Mouse (Mus musculus) heart, postnatal 36 days (tissue): Measurements from ENCODE around the gene Pth. TPM values are rescaled to one million over a fixed set of nuclear protein-coding genes. Genes with fewer than 3 reads are reported as not detected.

Source experiments
- DNase-seq, 2 experiments: peaks; one replicate each; pipeline ENCODE4 v3.0.0; 2021 to 2022
- intact Hi-C: fragments of 180-260 bp; cut with DNase I; formaldehyde crosslinking; loops from one replicate; pipeline ENCODE4 v1.15.1; 2025
- total RNA-seq, 2 experiments: library from RNA; stranded (reverse); gene quantifications; 2 replicates each; pipeline ENCODE4 v1.2.3; 2021

The Pth gene
- total RNA-seq = not detected

DNA sequence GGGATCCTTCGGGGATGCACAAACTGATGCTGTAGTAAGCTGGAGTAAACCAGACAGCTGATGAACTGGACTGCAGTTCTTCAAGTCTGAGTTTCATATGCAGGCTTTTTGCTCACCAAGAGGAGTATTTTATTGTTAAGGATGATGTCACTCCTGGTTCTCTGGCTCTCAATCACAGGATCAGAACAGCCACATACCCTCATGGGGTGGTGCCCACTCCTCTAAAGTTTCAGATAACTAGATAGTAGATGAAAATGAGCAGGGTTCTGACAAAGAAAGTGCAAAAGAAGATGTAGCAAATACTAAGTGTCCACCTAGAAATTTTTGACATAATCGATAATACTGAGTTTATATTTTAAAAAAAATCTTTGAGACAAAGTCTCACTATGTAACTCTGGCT, at the start of gene Pth:
TSS of gene Pth (minus strand) at position 101 of the 400 bp plus-strand sequence.
- intact Hi-C loops = no loop called here
- DNase-seq = no peak

DNA sequence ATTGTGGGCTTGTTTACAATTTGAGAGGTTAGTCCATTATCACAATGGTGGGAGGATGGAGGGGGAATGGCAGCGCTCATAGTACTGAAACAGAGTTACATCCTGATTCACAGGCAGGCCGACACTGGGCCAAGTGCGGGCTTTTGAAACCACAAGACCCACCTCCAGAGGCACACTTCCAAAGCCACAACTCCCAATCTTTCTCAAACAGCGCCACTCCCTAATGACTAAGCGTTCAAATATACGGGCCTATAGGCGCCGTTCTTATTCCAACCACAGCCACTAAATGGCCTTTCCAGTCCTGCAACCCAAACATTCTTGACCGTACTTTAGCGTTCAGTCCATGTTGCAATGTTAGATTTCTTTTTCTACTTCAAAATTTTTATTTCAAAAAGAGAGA, 47.9 kb upstream of the Pth start:
- intact Hi-C loops = loop anchor here (10.0 kb wide), 2 partner anchors 62 to 292 kb away; no protein-coding TSS in a partner anchor
- no peak for DNase-seq

DNA sequence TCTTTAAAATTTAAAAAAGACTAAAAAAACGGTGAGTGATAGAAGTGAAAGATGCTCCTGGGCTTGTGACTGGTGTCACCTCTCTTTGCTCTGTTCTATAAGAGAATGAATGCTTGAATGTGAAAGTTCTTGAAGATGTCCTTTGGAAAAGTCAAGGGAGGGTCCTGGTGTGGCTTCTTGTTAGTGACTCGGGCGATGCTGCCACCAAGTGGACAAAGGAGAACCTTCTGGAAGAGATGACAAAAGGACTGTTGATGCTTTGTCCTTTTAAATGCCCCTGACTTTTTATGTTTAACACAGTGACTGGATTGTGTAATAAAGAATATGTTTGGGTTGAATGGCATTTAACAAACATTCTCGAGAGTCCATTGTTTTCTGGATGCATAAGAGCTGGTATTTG, 45.9 kb upstream of the Pth start:
- intact Hi-C loops = loop anchor here (10.0 kb wide), 2 partner anchors 59 to 289 kb away; no protein-coding TSS in a partner anchor
- peak; percentile 25 to 59 for DNase-seq

DNA sequence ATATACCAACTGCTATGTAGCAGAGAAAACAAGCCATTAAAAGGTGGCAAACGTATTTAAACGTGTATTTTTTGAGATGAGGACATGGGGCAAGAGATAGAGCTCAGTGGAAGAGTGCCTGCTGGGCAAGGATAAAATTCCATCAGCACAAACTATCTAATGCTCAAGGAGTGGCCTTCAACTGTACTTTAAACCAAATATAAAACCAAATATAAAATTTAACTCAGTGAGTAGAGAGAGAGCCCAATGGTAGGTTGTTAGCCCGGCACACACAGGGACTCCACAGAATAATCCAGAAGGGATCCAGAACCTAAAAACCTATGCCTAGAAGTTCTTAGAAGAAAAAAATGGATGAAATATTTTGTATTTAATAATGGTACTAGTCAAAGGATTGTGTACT, 45.1 kb upstream of the Pth start:
- no peak for DNase-seq
- intact Hi-C loops = loop anchor here (10.0 kb wide), 2 partner anchors 59 to 289 kb away; no protein-coding TSS in a partner anchor

DNA sequence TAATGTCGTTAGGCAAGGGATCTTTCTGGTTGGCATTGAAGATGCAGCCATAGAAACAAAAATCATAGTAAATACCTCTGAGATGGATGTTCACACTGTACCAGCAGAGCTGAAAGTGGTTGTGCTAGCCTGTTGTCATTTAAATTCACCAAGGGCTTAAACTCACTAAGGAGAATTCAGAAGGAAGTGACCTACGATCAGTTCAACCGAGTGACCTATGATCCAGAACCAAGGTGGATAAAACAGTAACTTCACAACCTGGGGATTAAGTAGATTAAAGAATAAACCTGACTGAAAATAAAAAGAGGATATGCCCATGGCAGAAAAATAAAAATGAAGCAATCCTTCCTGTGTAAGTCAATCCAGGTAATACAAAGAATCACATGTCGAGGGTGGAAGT, 44.5 kb upstream of the Pth start:
- intact Hi-C loops = loop anchor here (10.0 kb wide), 2 partner anchors 58 to 288 kb away; no protein-coding TSS in a partner anchor
- DNase-seq = no peak

DNA sequence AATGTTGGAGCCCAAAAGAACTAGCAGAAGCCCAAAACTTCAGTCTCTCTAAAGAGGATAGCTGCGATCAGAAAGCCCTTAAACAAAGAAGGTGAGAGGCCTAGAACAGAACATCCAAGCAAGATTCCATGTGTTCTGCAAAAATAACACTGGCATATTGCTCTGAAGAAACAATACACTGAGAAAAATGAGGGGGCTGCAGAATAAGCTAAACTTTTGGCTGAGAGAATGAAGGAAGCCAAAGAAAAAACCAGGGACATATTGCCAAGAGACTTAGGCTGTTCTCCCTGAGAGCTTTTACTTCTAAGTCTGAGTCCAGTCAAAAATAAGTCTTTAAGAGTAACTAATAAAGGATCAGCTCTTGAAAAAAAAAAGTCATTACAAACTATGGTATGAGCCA, 32.4 kb upstream of the Pth start:
- intact Hi-C loops = no loop called here
- no peak for DNase-seq

DNA sequence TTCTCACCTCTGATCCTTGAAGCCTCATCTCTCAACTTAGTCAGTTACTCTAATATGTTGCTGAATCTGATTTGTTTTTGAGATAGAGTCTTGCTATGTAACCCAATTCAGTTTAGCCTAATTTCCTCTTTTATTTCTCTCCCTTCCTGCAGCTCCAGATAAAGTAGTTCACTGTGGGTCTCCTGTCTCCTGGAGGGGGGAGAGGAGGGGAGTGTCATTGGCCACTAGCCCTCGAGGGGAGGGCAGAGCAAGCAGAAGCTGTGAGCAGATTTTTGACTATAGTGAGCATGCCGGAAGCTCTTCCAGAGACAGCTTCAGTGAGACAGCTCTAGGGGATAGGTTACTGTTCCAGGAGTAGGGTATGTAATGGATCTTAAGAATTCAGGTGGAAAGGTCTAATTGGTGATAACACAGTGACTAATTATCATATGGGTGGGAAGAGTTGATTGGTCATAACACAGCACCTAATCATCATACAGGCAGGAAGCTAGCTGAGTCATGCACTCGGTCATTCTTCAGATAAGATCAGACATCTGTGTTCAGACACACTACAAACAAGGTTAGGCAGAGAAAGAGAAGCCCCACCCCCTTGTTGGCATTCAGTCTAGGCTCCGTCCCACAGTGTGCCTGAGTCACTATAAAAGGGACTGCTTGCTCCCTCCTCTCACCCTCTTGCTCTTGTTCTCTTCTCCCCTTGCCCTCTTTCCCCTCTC, 30.9 kb upstream of the Pth start:
- peak in 1 of 2 experiments; percentile 5 for DNase-seq
- intact Hi-C loops = no loop called here

DNA sequence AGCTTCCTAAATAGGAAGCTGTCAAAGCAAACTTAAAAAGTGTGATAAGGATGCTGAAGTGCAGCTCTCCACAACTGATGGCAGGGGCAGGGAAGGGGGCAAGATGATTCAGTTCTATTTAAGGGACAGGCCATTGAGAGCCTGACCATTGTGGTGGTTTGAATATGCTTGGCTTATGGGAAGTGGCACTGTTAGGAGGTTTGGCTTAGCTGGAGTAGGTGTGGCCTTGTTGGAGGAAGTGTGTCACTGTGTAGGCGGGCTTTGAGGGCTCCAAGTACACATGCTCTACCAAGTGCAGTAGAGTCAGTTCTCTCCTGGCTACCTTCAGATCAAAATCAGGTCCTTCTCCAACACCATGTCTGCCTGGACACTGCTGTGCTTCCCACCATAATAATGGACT, 28.2 kb upstream of the Pth start:
- DNase-seq = no peak
- intact Hi-C loops = no loop called here

DNA sequence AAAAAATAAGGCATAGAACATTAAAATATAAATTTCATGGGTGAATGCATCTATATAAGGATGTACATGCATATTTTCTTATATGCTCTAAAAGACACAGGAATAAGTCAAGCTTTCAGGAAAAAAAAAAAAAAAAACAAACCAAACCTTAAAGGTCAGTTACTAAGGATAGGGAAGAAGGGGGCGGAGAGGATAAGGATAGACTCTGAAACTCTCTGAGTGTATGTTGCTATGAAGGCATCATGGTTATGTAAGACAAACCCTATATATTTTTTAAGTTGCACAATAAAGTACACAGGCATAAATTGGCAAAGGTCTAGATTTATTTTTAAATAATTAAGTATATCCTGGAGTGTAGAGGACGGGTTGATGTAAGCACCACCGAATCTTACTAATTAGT, 26.9 kb upstream of the Pth start:
- no peak for DNase-seq
- intact Hi-C loops = no loop called here

DNA sequence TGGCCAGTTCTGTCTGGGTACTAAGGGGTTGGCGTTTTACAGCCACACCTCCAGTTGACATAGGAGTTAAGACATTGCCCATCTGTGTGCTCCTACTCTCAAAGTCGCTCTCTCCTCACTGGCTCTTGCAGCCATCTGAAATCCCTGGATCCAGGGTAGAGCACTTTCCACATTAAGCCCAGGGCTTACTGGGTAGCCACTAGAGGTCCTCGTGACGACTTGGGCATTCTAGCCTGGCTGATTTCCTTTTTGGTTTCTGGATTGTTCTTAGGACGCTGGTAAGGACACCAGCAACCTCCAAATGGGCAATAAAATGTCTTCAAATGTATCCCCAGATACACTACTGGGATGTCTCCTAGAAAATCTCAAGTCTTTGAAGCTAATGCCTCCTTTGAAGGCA, 20.3 kb upstream of the Pth start:
- intact Hi-C loops = no loop called here
- no peak for DNase-seq

DNA sequence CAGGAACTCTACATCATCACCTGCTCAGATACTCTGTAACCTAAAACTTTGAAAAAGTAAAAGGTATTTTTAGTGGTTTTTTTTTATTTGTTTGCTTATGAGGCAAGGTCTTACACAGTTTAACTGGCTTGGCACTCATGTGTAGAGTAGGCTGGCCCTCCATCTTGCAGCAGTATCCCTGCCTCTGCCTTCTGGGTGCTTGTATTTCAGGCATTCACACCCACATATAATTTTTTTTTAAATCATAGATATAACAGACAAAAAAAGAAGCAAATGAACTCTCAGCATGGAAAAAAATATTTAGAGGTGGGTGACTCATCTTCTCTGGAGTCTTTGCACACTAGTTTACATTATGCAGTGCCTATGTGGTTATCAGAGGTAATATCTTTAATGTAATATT, 9.7 kb upstream of the Pth start:
- intact Hi-C loops = no loop called here
- no peak for DNase-seq

DNA sequence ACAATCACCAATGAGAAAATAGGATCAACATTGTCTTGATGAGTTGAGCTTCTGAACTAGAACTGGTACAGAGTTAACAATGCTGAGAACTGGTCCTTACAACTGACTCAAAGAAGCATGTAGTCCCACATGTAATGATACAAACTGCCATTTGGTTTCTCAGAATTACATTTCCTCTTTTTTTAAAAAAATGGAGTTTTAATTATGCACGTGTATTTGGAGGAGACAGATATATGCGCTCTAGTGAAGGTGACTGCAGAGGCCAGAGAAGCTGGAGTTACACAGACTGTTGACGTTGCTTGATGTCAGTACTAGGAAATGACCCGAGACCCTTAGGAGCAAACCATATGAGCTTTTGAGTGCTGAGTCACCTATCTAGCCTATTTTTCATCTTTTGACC, 8.3 kb upstream of the Pth start:
- DNase-seq = no peak
- intact Hi-C loops = no loop called here

DNA sequence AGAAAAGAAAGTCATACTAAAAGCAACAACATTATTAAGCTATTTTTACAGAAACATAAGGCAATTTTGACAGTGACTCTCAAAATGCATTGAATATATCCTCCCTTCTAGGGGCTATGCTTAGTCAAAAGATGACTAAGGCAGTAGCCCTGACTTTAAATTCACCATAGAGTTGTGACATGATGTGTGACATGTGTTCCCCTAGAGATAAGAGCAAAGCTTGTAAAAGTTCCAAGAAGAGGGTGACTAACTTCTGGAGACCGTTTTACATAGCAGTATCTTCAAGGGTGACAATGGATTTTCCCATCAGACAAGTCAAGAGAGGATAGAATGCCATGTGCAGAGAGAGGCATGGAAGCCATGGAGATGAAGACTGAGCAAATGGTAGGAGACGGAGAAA, 3.2 kb upstream of the Pth start:
- intact Hi-C loops = no loop called here
- DNase-seq = no peak

DNA sequence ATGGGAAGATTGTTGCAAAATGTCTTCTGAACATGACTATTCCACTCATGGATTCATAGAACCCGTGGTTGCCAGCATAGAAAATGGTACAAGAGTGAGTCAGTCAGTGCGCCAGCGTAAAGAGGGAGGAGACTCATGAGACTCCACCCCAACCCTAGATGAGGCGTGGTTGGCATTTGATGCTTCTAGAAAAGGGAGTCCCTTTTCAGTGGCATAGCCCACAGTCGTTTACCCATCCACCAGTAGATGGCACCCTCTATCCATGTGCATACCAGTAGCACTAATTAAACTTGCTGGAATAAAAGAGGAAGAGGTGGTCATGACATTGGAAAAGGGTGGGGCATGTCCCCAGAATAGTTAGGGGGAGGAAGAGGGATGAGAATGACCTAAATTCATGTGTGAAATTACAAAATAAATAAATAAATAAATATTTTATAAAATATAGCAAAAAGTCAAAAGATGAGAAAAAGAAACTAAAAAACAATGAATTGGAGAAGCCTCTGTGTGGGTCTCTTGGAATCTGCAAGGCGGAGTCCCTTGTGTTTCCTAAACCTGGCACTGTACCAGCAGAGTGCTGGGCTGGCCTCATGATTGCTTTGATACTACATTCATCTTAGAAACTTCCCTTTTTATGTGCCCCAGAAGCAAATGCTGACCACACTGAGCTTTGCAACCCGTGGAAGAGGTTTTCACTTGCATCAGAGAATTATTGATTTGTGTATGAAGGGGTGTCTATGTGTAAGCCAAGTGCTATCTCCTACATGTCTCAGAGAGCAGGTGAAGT, 10.3 kb downstream of the Pth start:
- intact Hi-C loops = loop anchor here (1.0 to 10.0 kb wide), 4 partner anchors 57 to 642 kb away; no protein-coding TSS in a partner anchor

DNA sequence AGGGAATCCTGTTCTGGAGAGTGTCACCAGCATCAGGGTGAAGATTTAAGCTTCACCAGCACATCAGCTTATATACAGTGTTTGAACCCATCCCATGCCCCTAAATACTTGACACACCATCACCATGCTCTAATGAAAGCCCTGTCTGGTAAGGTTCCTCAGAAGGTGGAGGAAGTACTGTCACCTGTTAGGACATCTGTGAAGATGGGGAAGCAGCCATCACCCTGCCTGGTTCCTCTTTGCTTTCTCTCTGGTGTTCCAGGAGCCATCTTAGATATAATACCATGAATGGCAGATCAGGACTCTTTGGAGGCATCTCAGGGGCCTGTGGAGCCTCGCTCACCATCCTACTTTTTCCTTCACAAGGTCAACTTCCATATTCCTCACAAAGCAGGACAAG, 15.7 kb downstream of the Pth start:
- DNase-seq = no peak
- intact Hi-C loops = loop anchor here (5.0 to 10.0 kb wide), 3 partner anchors 62 to 382 kb away; no protein-coding TSS in a partner anchor

More for the DNA sequence above, 10.3 kb downstream of the Pth start:
- DNase-seq = peak; percentile 56 to 62

DNA sequence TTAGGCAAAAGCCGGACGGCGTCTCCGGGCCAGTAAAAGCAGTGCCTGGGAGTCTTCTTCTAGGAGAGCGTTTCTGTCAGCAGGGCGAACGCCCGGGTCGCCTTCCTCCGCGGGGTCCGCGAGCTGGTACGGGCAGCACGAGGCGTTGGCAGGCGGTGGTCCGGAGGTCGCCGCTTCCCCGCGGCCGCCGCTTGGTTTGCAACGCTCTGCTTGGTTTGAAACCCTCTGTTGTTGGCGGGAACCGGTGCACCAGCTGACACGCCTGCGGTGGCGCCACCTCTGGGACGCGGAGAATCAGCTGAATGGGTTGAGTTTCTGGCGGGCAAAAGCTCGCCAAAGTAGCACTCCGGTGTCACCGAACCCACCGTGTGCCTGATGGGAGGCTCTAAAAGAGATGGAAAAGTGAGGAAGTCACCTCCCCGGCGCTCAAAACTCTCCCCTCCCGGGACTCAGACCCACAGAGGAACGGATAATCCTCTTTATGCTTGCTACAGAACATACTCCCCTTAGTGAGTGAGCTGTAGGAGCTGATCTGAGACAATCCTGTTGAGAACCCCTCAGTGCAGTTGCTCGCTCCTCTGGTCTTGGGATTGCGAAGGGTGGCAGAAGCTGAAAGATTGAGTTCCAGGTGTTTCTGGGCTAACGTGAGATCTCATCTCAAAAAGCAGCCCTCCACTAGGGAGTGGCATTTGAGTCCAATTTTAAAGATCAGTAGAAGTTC, 18.6 kb downstream of the Pth start:
- intact Hi-C loops = loop anchor here (5.0 to 10.0 kb wide), 4 partner anchors 65 to 385 kb away; partner anchors contain the start of gene Arntl
- DNase-seq = peak in 1 of 2 experiments; percentile 68

DNA sequence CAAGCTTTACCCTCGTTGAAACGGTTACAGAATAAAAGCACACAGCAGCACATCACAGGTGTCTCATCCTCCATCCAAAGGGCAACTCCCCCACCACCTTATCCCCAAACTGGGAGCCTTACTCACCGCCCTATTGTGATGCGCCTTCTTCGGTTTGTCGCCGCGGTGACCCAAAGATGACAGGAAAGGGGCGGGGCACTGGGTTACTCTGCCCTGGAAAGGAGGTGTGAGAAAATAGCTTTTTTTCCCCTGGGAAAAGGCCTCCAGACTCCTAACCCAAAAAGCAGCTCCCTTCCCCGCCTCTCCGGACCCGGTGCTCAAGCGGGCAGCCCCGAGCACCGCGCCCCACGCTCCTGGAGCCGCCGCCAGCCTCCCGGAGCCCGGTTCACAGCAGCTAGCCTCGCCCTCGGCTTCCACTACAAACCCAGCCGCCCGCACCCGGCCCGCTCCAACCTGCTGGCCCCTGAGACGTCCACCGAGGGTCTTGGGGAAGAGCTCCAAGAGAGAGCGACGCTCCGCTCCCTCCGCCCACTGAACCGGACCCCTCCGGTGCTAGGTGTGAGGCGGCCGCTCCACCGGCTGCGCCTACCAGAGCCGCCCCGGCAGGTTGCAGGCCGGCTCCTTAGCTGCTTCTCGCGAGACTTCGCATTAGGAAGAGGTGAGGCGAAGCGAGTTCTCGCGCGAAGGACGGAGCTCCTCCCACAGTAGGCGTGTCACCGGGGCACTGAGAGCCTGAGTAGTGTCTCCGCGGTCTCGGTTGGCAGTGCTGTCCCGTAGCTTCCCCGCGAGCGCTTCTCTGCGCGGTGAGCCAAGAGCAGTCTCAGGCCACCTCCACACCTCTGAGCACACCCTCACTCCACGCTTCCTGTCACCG, 19.4 kb downstream of the Pth start, which contains the start of gene Btbd10:
TSS of gene Btbd10 (minus strand) at position 647 of the 874 bp plus-strand sequence.
- peak; percentile 97 to 98 for DNase-seq
- intact Hi-C loops = loop anchor here (5.0 kb wide), 1 partner anchor 162 kb away; the partner anchor contains the start of gene Arntl

DNA sequence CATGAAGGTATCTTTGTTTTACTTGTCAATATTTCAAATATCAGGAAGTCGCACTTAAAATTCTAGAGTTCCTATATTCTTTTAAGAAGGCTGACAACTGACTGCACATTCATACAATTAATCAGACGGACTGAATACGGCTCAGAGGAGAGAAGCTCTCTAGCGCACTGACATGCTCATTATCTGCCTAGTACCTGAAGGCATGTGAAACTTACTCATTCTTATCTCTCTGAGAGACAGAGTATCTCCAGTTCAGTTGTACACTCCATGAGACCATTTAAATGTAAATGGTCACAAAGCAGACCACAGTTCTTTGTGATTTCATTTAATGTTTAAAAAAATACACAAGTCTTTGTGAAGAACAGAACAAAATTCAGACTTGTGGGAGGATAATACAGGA, 20.9 kb downstream of the Pth start:
- DNase-seq = no peak
- intact Hi-C loops = loop anchor here (5.0 kb wide), 1 partner anchor 160 kb away; the partner anchor contains the start of gene Arntl

DNA sequence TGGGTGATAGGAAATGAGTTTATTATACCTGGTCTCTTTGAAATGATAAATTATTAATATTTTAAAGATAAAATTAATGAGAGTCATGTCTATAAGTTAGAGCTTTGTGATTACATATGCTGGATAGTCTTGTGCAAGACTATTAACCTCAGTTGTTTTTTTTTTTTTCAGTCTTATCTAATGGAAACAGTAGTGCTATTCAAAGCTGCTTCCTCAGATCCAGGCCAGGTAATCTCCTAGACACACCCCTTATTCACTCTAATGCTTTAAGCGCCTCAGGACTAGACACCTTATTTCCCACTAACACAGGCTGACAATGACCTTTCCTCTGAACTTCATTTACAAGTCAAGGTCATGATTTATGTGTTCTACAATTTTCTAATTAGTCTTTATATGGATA, 39.3 kb downstream of the Pth start:
- intact Hi-C loops = no loop called here
- DNase-seq = no peak

DNA sequence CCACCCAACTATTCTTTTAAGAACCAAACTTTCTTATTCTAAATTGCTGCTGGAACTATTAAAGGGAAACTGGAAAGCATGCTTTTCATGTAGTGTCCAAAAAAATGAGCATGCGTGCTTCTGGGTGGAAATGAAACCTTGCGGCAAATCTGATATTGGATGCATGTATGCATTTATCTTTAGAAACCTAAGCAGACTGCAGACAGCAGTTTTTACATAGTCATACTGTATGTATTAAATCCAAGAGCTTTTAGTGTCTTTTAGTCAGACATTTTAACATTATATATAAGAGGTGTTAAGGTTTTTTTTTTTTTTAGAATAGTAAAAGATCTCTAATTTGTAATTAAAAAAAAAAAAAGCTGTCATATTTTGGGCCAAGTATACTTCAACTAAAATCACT, 40.7 kb downstream of the Pth start:
- intact Hi-C loops = no loop called here
- DNase-seq = no peak
